7 mouse cellular contexts compared by ENCODE assay signal in genomic region chr2:173545992-173546703, GRCm38 (mm10). TPM values are rescaled to one million over a fixed set of nuclear protein-coding genes. Genes with fewer than 3 reads are reported as not detected.
DNase-seq lines count a peak whose midpoint lies in the region; ATAC-seq and TF ChIP-seq lines count a peak whose summit lies in the region.

No protein-coding gene starts in this region.

- H3K9me3 ChIP-seq in limb, embryonic 11.5 days (ENCODE audit: control insufficient read depth, low read length) = no peaks in the 10 kb centered on the region

- 45% methylated on average over 15 of the region's 15 CpGs for WGBS in kidney, adult 2 months
- WGBS in limb, embryonic 11.5 days = 45% methylated on average over 15 of the region's 15 CpGs

- no peak overlapping the region for H3K9ac ChIP-seq in limb, embryonic 11.5 days (ENCODE audit: low read length)

- H3K36me3 ChIP-seq in kidney, adult 2 months (ENCODE audit: control insufficient read depth, insufficient read depth, low read length) = no peaks in the 10 kb centered on the region
- no peaks in the 10 kb centered on the region for H3K36me3 ChIP-seq in limb, embryonic 11.5 days (ENCODE audit: control insufficient read depth, insufficient read depth, low read length)

- no peak overlapping the region for H3K27ac ChIP-seq in kidney, adult 2 months (ENCODE audit: insufficient read depth, low read depth, low read length)
- H3K27ac ChIP-seq in limb, embryonic 11.5 days (replicated peaks; ENCODE audit: low read depth, low read length) = no peak overlapping the region

- peak; percentile 88 for TF ChIP-seq CTCF in kidney, adult 2 months (conservative IDR thresholded peaks at IDR 0.05; ENCODE audit: insufficient read depth, insufficient read length, low read depth, low read length)

- DNase-seq in adrenal gland, postnatal 14 days = peak; percentile 88
- peak; percentile 73 for DNase-seq in embryo, embryonic 9.5 days (ENCODE audit: extremely low spot score)
- peak; percentile 70 to 87 for DNase-seq in heart, adult 18-20 months
- DNase-seq in kidney, adult 2 months = peak; percentile 75
- peak; percentile 92 for DNase-seq in limb, embryonic 11.5 days (ENCODE audit: low spot score)
- peak; percentile 58 to 71 for DNase-seq in spleen, postnatal 14 days (ENCODE audit: low spot score in 2 of 2)

- no peak for TF ChIP-seq POLR2A in kidney, adult 2 months (IDR thresholded peaks at IDR 0.05; ENCODE audit: low read depth, low read length)

- no peak overlapping the region for H3K4me3 ChIP-seq in kidney, adult 2 months (ENCODE audit: insufficient read depth, low read depth, low read length)
- H3K4me3 ChIP-seq in limb, embryonic 11.5 days (ENCODE audit: low read depth, low read length) = no peak overlapping the region

- H3K4me1 ChIP-seq in kidney, adult 2 months (ENCODE audit: control insufficient read depth, insufficient read depth, low read length) = no peaks in the 10 kb centered on the region
- H3K4me1 ChIP-seq in limb, embryonic 11.5 days (ENCODE audit: control insufficient read depth, insufficient read depth, low read length) = no peaks in the 10 kb centered on the region

- ATAC-seq in limb, embryonic 11.5 days (ENCODE audit: insufficient number of reproducible peaks, low FRiP score, low TSS enrichment, low read depth) = peak; percentile 53; the same call in 1 of the 2 replicates
- ATAC-seq in monocyte, adult 5-6 weeks (replicated peaks; ENCODE audit: insufficient number of reproducible peaks, low FRiP score, low TSS enrichment, poor library complexity, severe bottlenecking) = peak; percentile 63

- H3K27me3 ChIP-seq in kidney, adult 2 months (replicated peaks; ENCODE audit: control insufficient read depth, insufficient read depth, low read length) = no peaks in the 10 kb centered on the region
- H3K27me3 ChIP-seq in limb, embryonic 11.5 days (ENCODE audit: control insufficient read depth, insufficient read depth, low read length) = no peaks in the 10 kb centered on the region

- no peak overlapping the region for H3K4me2 ChIP-seq in limb, embryonic 11.5 days (ENCODE audit: low read depth, severe bottlenecking)

RNA-seq across cellular contexts. Expression of gene 1700021F07Rik, which starts 23.8 kb away (rescaled TPM):
- total RNA-seq in adrenal gland, postnatal 14 days (2021) = not detected in 2 replicates
- not detected for total RNA-seq in heart, adult 18-20 months (2021)
- polyA plus RNA-seq in kidney, adult 2 months (2012; rRNA removed) = not detected in 2 replicates
- not detected in 2 replicates for polyA plus RNA-seq in limb, embryonic 11.5 days (2014; fragmentation: Nextera tagmentation; extraction: Ambion mirVana)
- not detected in 3 replicates for total RNA-seq in monocyte, adult 5-6 weeks (2017)

RNA-seq across cellular contexts. Expression of gene Ankrd60, which starts 32.0 kb away (rescaled TPM):
- not detected in 2 replicates for total RNA-seq in adrenal gland, postnatal 14 days (2021)
- not detected for total RNA-seq in heart, adult 18-20 months (2021)
- polyA plus RNA-seq in kidney, adult 2 months (2012; rRNA removed) = 0.09 and 0.22 TPM in 2 replicates
- not detected in 2 replicates for polyA plus RNA-seq in limb, embryonic 11.5 days (2014; fragmentation: Nextera tagmentation; extraction: Ambion mirVana)
- total RNA-seq in monocyte, adult 5-6 weeks (2017) = not detected in 3 replicates
